Mouse (Mus musculus) heart, embryonic 11.5 days (tissue): Measurements from ENCODE around the gene Ttc7b. TPM values are rescaled to one million over a fixed set of nuclear protein-coding genes. Genes with fewer than 3 reads are reported as not detected.
A peak's percentile ranks its signal among the peaks of the same experiment; 100 is the strongest.

Experiments
- ATAC-seq: fragments of 200-750 bp; cut with Nextera tagmentation; replicated peaks from 2 replicates; pipeline ENCODE4 v1.8.0; 2017; ENCODE audit warnings: moderate library complexity; ENCODE audit not compliant: insufficient number of reproducible peaks, low FRiP score, low TSS enrichment
- H3K27ac ChIP-seq: fragments of 300-500 bp; sonication (generic); 2 replicates; pipeline ENCODE4 v1.5.1; 2014; ENCODE audit warnings: mild to moderate bottlenecking, low read depth, low read length
- H3K27me3 ChIP-seq: fragments of 300-500 bp; sonication (generic); 2 replicates; pipeline ENCODE4 v1.6.1; 2014; ENCODE audit warnings: mild to moderate bottlenecking, low read length, mixed read lengths; ENCODE audit not compliant: control insufficient read depth, insufficient read depth
- H3K36me3 ChIP-seq: fragments of 300-500 bp; sonication (generic); 2 replicates; pipeline ENCODE4 v1.6.1; 2014; ENCODE audit warnings: mild to moderate bottlenecking, low read length, moderate library complexity, mixed read lengths; ENCODE audit not compliant: control insufficient read depth, insufficient read depth
- H3K4me1 ChIP-seq: fragments of 300-500 bp; sonication (generic); 2 replicates; pipeline ENCODE4 v1.6.1; 2014; ENCODE audit warnings: low read length; ENCODE audit not compliant: control insufficient read depth, insufficient read depth
- H3K4me2 ChIP-seq: fragments of 300-500 bp; sonication (generic); 2 replicates; pipeline ENCODE4 v1.6.1; 2014; ENCODE audit warnings: mild to moderate bottlenecking, moderate library complexity
- H3K4me3 ChIP-seq: fragments of 300-500 bp; sonication (generic); 2 replicates; pipeline ENCODE4 v1.5.1; 2014; ENCODE audit warnings: low read depth, low read length
- H3K9ac ChIP-seq: fragments of 300-500 bp; sonication (generic); 2 replicates; pipeline ENCODE4 v1.6.1; 2014; ENCODE audit warnings: mild to moderate bottlenecking, low read depth, low read length, moderate library complexity
- H3K9me3 ChIP-seq: fragments of 300-500 bp; sonication (generic); replicated peaks from 2 replicates; pipeline ENCODE4 v1.6.1; 2016; ENCODE audit warnings: low read length; ENCODE audit not compliant: control insufficient read depth
- WGBS: fragments of 180-500 bp; shearing (Covaris S2); extraction: QIAGEN DNeasy Blood & Tissue Kit; methylation state at CpG from one replicate; pipeline ENCODE4 v1.1.7; 2014; ENCODE audit not compliant: insufficient replicate concordance; 5-methylcytosine and 5-hydroxymethylcytosine counted together
- polyA plus RNA-seq: library from polyadenylated mRNA; unstranded; fragments of >200 nt; fragmentation: Nextera tagmentation; extraction: Ambion mirVana; gene quantifications from 2 replicates; pipeline ENCODE4 v1.2.1, GENCODE M21; 2014

Gene Ttc7b
- 9.7 and 11.4 TPM in 2 replicates for polyA plus RNA-seq

GRCm38 (mm10) chr12:100520794-100521186 lies at the start of gene Ttc7b:
Gene Ttc7b (minus strand): TSS chr12:100520826.
- H3K9ac ChIP-seq = peak within 1 kb of the TSS; percentile 96
- peaks cover 15% of the 10 kb centered on the region for H3K4me1 ChIP-seq
- H3K4me2 ChIP-seq = peak within 1 kb of the TSS; percentile 96
- H3K27ac ChIP-seq = peak within 1 kb of the TSS; percentile 76
- H3K9me3 ChIP-seq = no peaks in the 10 kb centered on the region
- no peaks in the 10 kb centered on the region for H3K27me3 ChIP-seq
- ATAC-seq = peak; percentile 61; the same call in 1 of the 2 replicates
- WGBS = 3% methylated on average over 38 of the region's 42 CpGs
- H3K4me3 ChIP-seq = peak within 1 kb of the TSS; percentile 85
- no peaks in the 10 kb centered on the region for H3K36me3 ChIP-seq

GRCm38 (mm10) chr12:100568831-100569230 lies 48.2 kb upstream of the Ttc7b start:
- ATAC-seq = no peak
- Histone ChIP-seq H3K4me2 (no peak overlapping the region), H3K9ac (no peak overlapping the region), H3K4me3 (no peak overlapping the region), H3K27me3 (no peaks in the 10 kb centered on the region), H3K36me3 (no peaks in the 10 kb centered on the region), H3K27ac (no peak overlapping the region), H3K9me3 (no peaks in the 10 kb centered on the region), H3K4me1 (no peaks in the 10 kb centered on the region)
- 84% methylated on average over 7 of the region's 7 CpGs for WGBS

- Histone ChIP-seq H3K9me3 (no peaks in the 10 kb centered on the region), H3K27ac (no peak overlapping the region), H3K4me3 (no peak overlapping the region), H3K4me2 (no peak overlapping the region), H3K36me3 (no peaks in the 10 kb centered on the region), H3K4me1 (no peaks in the 10 kb centered on the region), H3K27me3 (no peaks in the 10 kb centered on the region), H3K9ac (no peak overlapping the region)
- no peak for ATAC-seq
- 73% methylated on average over 6 of the region's 6 CpGs for WGBS
Measured at GRCm38 (mm10) chr12:100568105-100568504, 47.5 kb upstream of the Ttc7b start.

- Histone ChIP-seq H3K36me3 (no peaks in the 10 kb centered on the region), H3K9me3 (no peaks in the 10 kb centered on the region), H3K9ac (no peak overlapping the region), H3K4me3 (no peak overlapping the region), H3K27me3 (no peaks in the 10 kb centered on the region), H3K27ac (no peak overlapping the region), H3K4me2 (no peak overlapping the region), H3K4me1 (no peaks in the 10 kb centered on the region)
- 65% methylated on average over 3 of the region's 3 CpGs for WGBS
- ATAC-seq = no peak
Measured at GRCm38 (mm10) chr12:100567627-100568026, 47.0 kb upstream of the Ttc7b start.

GRCm38 (mm10) chr12:100553675-100554074 lies 33.0 kb upstream of the Ttc7b start:
- 0 out of 2 replicates have a peak, but pooled peaks cover 2% of the 10 kb centered on the region for H3K36me3 ChIP-seq
- no peaks in the 10 kb centered on the region for H3K27me3 ChIP-seq
- H3K27ac ChIP-seq = no peak overlapping the region
- no peak overlapping the region for H3K4me2 ChIP-seq
- no peaks in the 10 kb centered on the region for H3K9me3 ChIP-seq
- H3K4me3 ChIP-seq = no peak overlapping the region
- no peak for ATAC-seq
- 84% methylated on average over 6 of the region's 6 CpGs for WGBS
- H3K9ac ChIP-seq = no peak overlapping the region
- no peaks in the 10 kb centered on the region for H3K4me1 ChIP-seq

GRCm38 (mm10) chr12:100551972-100552371 lies 31.3 kb upstream of the Ttc7b start:
- Histone ChIP-seq H3K27ac (no peak overlapping the region), H3K9ac (no peak overlapping the region), H3K9me3 (no peaks in the 10 kb centered on the region), H3K4me3 (no peak overlapping the region), H3K4me2 (no peak overlapping the region), H3K36me3 (0 out of 2 replicates have a peak, but pooled peaks cover 2% of the 10 kb centered on the region), H3K4me1 (no peaks in the 10 kb centered on the region), H3K27me3 (no peaks in the 10 kb centered on the region)
- ATAC-seq = no peak
- 74% methylated on average over 1 of the region's 1 CpGs for WGBS

DNA sequence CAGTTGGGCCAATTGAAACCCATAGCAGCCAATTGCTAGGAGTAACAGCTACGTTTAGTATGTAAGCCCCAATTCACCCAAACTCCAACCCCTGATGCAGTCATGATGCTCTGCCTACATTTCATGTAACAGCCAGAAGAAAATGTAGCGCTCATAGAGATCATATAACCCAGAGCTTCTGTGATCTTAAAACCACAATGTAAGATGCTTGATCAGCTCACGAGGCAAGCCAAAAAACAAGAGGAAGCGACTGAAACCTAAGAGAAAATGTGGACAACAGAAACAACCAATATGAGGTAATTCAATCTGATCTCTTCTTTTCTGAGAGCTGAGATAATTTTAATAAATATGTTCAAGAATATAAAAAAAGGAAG lies 23.6 kb upstream of the Ttc7b start:
- H3K4me2 ChIP-seq = no peak overlapping the region
- ATAC-seq = no peak
- no peak overlapping the region for H3K27ac ChIP-seq
- H3K9ac ChIP-seq = no peak overlapping the region
- no peak overlapping the region for H3K4me3 ChIP-seq
- 84% methylated on average over 4 of the region's 4 CpGs for WGBS
- no peaks in the 10 kb centered on the region for H3K9me3 ChIP-seq
- no peaks in the 10 kb centered on the region for H3K4me1 ChIP-seq
- no peaks in the 10 kb centered on the region for H3K36me3 ChIP-seq
- no peaks in the 10 kb centered on the region for H3K27me3 ChIP-seq

GRCm38 (mm10) chr12:100543437-100544193 lies 23.0 kb upstream of the Ttc7b start:
- no peaks in the 10 kb centered on the region for H3K36me3 ChIP-seq

DNA sequence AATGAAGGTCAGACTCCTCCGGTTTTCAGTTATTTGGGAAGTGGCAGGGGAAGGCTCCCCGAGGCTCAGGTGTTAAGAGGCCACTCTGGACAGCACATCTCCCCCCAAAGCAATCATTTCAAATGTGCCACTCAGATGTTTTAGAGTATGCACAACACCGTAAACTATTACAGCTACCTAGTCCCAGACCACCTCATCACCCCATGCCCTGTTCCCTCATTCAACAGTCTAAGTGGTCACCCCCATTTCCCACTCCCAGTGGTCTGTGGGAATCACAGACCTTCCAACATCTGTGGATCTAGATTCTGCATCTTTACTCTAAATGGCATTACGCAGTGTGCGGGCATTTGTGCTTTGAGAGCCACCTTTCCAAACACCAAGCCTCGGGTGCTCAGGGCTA lies 21.9 kb upstream of the Ttc7b start:
- 87% methylated on average over 6 of the region's 6 CpGs for WGBS
- H3K36me3 ChIP-seq = no peaks in the 10 kb centered on the region
- no peak for ATAC-seq

More at GRCm38 (mm10) chr12:100543437-100544193, 23.0 kb upstream of the Ttc7b start:
- WGBS = 74% methylated on average over 6 of the region's 6 CpGs
- Histone ChIP-seq H3K27ac (no peak overlapping the region), H3K9me3 (no peaks in the 10 kb centered on the region), H3K4me3 (no peak overlapping the region), H3K4me2 (no peak overlapping the region), H3K27me3 (no peaks in the 10 kb centered on the region), H3K4me1 (no peaks in the 10 kb centered on the region), H3K9ac (no peak overlapping the region)
- ATAC-seq = no peak

More for the DNA sequence above, 21.9 kb upstream of the Ttc7b start:
- Histone ChIP-seq H3K9me3 (no peaks in the 10 kb centered on the region), H3K4me3 (no peak overlapping the region), H3K4me2 (no peak overlapping the region), H3K9ac (no peak overlapping the region), H3K4me1 (no peaks in the 10 kb centered on the region), H3K27ac (no peak overlapping the region), H3K27me3 (no peaks in the 10 kb centered on the region)
